Mouse (Mus musculus): ENCODE data around the gene Fam207a.

The Fam207a gene

GRCm38 (mm10) chr10:77515385-77516348, at the start of gene Fam207a:
Gene Fam207a (minus strand): TSS chr10:77515785.
- peak; percentile 95 to 97 for DNase-seq

GRCm38 (mm10) chr10:77565005-77565404, 49.4 kb upstream of the Fam207a start:
- no peak for DNase-seq

- DNase-seq = no peak
Measured at GRCm38 (mm10) chr10:77561508-77561907, 45.9 kb upstream of the Fam207a start.

GRCm38 (mm10) chr10:77560830-77561229, 45.2 kb upstream of the Fam207a start:
- no peak for DNase-seq

- DNase-seq = no peak
Measured at GRCm38 (mm10) chr10:77560090-77560489, 44.5 kb upstream of the Fam207a start.

- peak in 1 of 2 experiments; percentile 50 for DNase-seq
Measured at GRCm38 (mm10) chr10:77557641-77558040, 42.1 kb upstream of the Fam207a start.

- no peak for DNase-seq
Measured at GRCm38 (mm10) chr10:77556631-77557030, 41.0 kb upstream of the Fam207a start.

GRCm38 (mm10) chr10:77554918-77555317, 39.3 kb upstream of the Fam207a start:
- no peak for DNase-seq

- no peak for DNase-seq
Measured at GRCm38 (mm10) chr10:77553285-77553684, 37.7 kb upstream of the Fam207a start.

GRCm38 (mm10) chr10:77552162-77552561, 36.6 kb upstream of the Fam207a start:
- DNase-seq = no peak

- no peak for DNase-seq
Measured at GRCm38 (mm10) chr10:77550874-77551273, 35.3 kb upstream of the Fam207a start.

GRCm38 (mm10) chr10:77548576-77548975, 33.0 kb upstream of the Fam207a start:
- no peak for DNase-seq

- peak; percentile 74 to 82 for DNase-seq
Measured at GRCm38 (mm10) chr10:77544916-77545315, 29.3 kb upstream of the Fam207a start.

GRCm38 (mm10) chr10:77543226-77543625, 27.6 kb upstream of the Fam207a start:
- DNase-seq = peak in 1 of 2 experiments; percentile 49

GRCm38 (mm10) chr10:77541864-77542666, 26.5 kb upstream of the Fam207a start:
- DNase-seq = no peak

GRCm38 (mm10) chr10:77540576-77541102, 25.1 kb upstream of the Fam207a start:
- DNase-seq = no peak

- peak; percentile 48 to 57 for DNase-seq
Measured at GRCm38 (mm10) chr10:77539320-77539945, 23.8 kb upstream of the Fam207a start.

GRCm38 (mm10) chr10:77537215-77538209, 21.9 kb upstream of the Fam207a start:
- no peak for DNase-seq

- DNase-seq = no peak
Measured at GRCm38 (mm10) chr10:77536727-77537126, 21.1 kb upstream of the Fam207a start.

- DNase-seq = no peak
Measured at GRCm38 (mm10) chr10:77532020-77532413, 16.4 kb upstream of the Fam207a start.

Measured in cerebellum, postnatal 25 days (tissue).